Mouse (Mus musculus): ENCODE results near the gene Tubb4b. TPM values are rescaled to one million over a fixed set of nuclear protein-coding genes. Genes with fewer than 3 reads are reported as not detected.
A peak's percentile ranks its signal among the peaks of the same experiment; 100 is the strongest.

Gene Tubb4b
- polyA plus RNA-seq, 1 experiment from 2014 or later, result 655 TPM

DNA sequence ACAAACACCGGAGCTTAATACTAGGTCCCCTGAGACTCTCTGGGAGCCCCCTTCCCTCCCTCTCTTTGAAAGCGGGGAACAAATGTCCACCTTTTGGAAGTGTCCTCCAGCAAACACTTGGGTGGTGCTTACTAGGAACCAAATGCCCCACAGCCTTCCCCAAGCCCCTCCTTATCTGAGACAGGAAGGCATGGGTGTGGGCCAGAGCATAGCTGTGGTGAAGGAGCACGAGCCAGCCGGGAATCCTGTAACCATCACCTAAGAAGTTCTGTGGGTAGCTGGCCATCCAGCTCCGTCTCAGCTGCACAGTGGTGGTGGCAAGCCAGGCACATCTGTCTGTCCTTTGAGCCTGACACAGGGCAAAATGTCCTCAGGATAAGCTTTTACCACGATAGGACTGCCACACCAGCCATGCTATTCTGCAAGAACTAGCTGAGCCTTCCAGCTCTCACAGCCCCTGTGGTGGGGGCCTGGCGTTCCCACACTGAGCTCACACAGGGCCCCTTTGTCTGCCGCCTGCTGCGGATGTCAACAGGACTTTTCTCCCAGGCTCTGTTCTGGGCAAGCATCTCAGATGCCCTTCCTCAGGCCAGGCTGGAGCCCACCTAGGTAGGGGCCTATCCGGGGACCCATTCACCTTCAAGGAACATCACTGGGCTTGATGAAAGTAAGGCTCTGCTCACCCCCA, 46.1 kb downstream of the Tubb4b start:
- H3K4me1 ChIP-seq (replicated peaks), result peaks cover 81% of the 10 kb centered on the region
- no peaks in the 10 kb centered on the region for H3K9me3 ChIP-seq
- H3K4me3 ChIP-seq, result peak overlapping the region; percentile 45
- H3K36me3 ChIP-seq, result peaks cover 8% of the 10 kb centered on the region
- peak; percentile 38 for DNase-seq (ENCODE audit: low spot score)
- peaks cover 21% of the 10 kb centered on the region; the same call in 1 of the 2 replicates for H3K27me3 ChIP-seq (ENCODE audit: insufficient read depth, poor library complexity, severe bottlenecking)
- peak overlapping the region; percentile 98 for H3K27ac ChIP-seq
- 24% methylated on average over 10 of the region's 10 CpGs for WGBS

DNA sequence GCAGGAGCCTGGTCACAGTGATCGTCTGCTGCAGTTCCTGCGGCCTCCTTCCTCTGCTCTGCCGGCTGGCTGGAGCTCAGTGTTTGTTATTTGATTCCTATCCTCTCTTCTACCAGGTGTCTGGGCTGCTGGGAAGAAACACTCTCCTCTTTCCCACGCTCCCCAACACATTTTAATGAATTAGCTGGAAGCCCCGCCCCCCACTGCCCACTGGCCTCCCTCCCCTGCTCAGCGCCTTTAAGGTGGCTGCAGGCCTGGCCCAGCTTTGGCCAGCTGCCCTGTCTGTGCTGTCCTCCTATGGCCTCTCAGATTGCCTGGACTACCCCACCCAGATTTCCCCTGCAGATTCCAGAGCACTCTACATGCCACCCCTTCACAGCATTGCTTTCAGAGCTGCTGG, 46.8 kb downstream of the Tubb4b start:
- peak overlapping the region; percentile 45 for H3K4me3 ChIP-seq
- no peaks in the 10 kb centered on the region for H3K9me3 ChIP-seq
- WGBS, result 2% methylated on average over 6 of the region's 6 CpGs
- DNase-seq (ENCODE audit: low spot score), result peak; percentile 76
- peak overlapping the region; percentile 98 for H3K27ac ChIP-seq
- H3K36me3 ChIP-seq, result peaks cover 2% of the 10 kb centered on the region
- peaks cover 21% of the 10 kb centered on the region; the same call in 1 of the 2 replicates for H3K27me3 ChIP-seq (ENCODE audit: insufficient read depth, poor library complexity, severe bottlenecking)
- H3K4me1 ChIP-seq (replicated peaks), result peaks cover 80% of the 10 kb centered on the region

DNA sequence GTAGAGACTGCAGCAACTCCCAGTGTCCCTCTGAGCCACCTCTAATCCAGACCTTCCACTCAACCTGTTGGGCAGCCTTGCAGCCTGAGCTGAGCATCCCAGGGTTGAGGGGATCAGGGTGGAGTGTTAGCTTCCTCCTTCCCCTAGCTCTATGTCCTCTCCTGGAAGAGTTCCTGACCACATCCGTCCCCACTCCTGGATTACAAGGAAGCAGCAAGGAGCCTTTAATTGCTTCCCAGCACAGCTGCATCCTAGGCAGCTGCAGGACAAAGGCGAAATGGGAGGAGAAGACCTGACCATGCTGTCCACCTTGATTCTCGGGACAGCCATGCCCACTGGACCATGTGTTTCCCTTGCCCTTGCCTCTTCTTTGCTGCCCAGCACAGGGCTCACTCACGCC, 47.4 kb downstream of the Tubb4b start:
- DNase-seq (ENCODE audit: low spot score), result no peak
- H3K27ac ChIP-seq, result peak overlapping the region; percentile 98
- peak overlapping the region; percentile 45 for H3K4me3 ChIP-seq
- peaks cover 21% of the 10 kb centered on the region; the same call in 1 of the 2 replicates for H3K27me3 ChIP-seq (ENCODE audit: insufficient read depth, poor library complexity, severe bottlenecking)
- no peaks in the 10 kb centered on the region for H3K9me3 ChIP-seq
- H3K36me3 ChIP-seq, result no peaks in the 10 kb centered on the region
- WGBS, result 44% methylated on average over 4 of the region's 4 CpGs
- H3K4me1 ChIP-seq (replicated peaks), result peaks cover 84% of the 10 kb centered on the region

DNA sequence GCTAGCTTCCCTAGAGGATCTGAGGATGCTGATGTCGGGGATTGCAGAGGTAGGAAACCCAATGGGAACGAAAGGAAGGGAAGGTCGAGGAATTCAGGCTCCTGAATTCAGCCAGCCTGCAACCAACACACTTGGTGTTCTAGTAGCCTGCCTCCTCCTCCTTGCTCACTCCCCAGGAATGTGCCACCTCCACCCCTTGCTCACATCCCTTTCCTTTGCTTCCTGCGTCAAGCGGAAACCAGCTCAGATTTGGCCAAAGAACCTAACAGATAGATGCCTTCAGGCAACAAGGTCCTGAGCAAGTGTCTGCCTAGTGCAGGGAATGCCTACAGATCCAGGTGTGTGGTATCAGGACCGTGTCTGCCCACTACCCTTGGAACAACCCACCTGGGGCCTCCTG, 47.9 kb downstream of the Tubb4b start:
- H3K27me3 ChIP-seq (ENCODE audit: insufficient read depth, poor library complexity, severe bottlenecking), result peaks cover 21% of the 10 kb centered on the region; the same call in 1 of the 2 replicates
- H3K4me3 ChIP-seq, result peak overlapping the region; percentile 45
- 66% methylated on average over 6 of the region's 6 CpGs for whole genome bisulfite sequencing
- no peaks in the 10 kb centered on the region for H3K36me3 ChIP-seq
- DNase-seq (ENCODE audit: low spot score), result no peak
- H3K4me1 ChIP-seq (replicated peaks), result peaks cover 89% of the 10 kb centered on the region
- peak overlapping the region; percentile 98 for H3K27ac ChIP-seq
- H3K9me3 ChIP-seq, result no peaks in the 10 kb centered on the region

DNA sequence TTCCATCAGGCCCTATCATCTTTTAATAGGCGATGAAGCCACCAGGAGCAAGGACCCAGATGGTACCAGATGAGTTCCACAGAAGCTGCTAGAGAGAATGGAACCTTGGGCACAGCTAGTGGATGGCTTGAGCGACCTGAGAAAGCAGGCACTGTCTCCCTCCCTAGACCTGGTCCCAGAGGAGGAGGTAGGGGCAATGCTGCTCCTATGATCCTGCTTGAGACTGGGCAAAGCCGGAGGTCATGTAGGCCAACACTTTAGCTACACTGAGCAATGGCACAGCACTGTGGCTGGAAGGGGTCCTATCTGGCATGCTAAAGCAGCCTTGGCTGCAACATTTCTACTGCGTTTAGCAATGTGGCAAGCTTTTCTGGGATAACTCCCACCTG, 48.8 kb downstream of the Tubb4b start:
- peaks cover 94% of the 10 kb centered on the region for H3K4me1 ChIP-seq (replicated peaks)
- 80% methylated on average over 4 of the region's 4 CpGs for WGBS
- H3K27ac ChIP-seq, result peak overlapping the region; percentile 98

DNA sequence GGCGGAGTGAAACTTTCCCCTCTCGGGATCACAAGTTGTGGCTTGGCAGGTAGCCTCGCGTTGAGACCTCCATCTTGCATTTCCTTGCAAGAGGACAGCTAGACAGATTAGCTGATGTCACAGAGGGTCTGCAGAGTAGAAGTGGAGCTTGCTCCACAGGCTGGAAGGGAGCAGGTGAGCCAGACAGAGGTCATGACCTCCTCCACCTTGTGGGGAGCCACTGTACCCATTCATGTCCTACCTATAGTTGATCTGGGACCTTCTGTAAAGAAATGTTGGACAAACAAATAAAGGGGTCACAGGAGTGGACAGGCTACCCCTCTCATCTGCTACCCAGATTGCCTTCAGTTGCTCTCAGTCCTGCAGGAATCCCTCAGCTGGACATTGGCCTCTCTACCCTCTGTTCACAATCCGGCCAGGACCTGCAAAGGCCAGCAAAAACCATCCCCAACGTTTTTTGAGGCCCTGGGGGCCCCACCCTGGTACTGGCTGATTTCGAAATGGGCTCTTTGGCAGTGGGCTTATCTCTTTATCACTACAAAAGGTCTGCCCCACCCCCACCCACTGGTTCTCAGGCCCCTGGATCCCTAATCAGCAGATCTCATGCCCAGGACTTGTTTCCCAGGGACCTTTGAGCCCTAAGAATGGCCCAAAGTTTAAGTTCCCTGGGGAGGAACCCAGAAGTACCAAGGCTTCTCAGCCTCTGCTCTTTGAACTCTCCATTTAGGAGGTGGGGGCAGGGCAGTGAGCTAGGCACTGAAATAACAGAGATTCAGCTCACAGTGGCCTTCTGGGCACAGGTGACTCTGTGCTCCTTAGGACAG, 49.4 kb downstream of the Tubb4b start:
- Histone ChIP-seq H3K4me3 (0 out of 2 replicates have a peak overlapping the region, but pooled peaks have one; percentile 3), H3K9me3 (no peaks in the 10 kb centered on the region), H3K27me3 (ENCODE audit: insufficient read depth, poor library complexity, severe bottlenecking) (peaks cover 21% of the 10 kb centered on the region; the same call in 1 of the 2 replicates), H3K4me1 (replicated peaks) (peaks cover 97% of the 10 kb centered on the region), H3K36me3 (no peaks in the 10 kb centered on the region), H3K27ac (peak overlapping the region; percentile 98)
- DNase-seq (ENCODE audit: low spot score), result no peak
- WGBS, result 51% methylated on average over 7 of the region's 7 CpGs

More for the DNA sequence above, 48.8 kb downstream of the Tubb4b start:
- Histone ChIP-seq H3K4me3 (0 out of 2 replicates have a peak overlapping the region, but pooled peaks have one; percentile 3), H3K36me3 (no peaks in the 10 kb centered on the region), H3K9me3 (no peaks in the 10 kb centered on the region), H3K27me3 (ENCODE audit: insufficient read depth, poor library complexity, severe bottlenecking) (peaks cover 21% of the 10 kb centered on the region; the same call in 1 of the 2 replicates)
- no peak for DNase-seq (ENCODE audit: low spot score)

DNA sequence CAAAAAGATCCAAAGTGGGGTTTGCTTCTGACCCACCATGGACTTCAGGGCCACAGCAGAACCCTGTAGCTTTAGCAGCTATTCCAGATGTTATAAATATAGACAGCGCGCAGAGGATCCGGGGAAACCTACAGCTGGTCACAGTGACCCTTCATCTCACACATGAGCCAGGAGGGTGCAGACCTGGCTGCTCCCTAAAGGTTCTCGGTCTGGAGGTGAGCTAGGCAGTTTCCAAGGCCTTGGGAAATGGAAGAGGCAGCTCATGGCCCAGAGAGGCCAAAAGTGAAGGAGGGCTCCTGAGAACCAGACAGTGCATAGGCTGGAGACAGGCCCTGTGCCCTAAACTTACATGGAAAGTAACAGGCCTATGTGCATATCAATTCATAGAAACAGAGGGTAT, 50.7 kb downstream of the Tubb4b start:
- peaks cover 13% of the 10 kb centered on the region; the same call in 1 of the 2 replicates for H3K27me3 ChIP-seq (ENCODE audit: insufficient read depth, poor library complexity, severe bottlenecking)
- no peaks in the 10 kb centered on the region for H3K36me3 ChIP-seq
- 90% methylated on average over 4 of the region's 4 CpGs for WGBS
- H3K4me3 ChIP-seq, result no peak overlapping the region
- DNase-seq (ENCODE audit: low spot score), result no peak
- H3K4me1 ChIP-seq (replicated peaks), result peaks cover 97% of the 10 kb centered on the region
- H3K9me3 ChIP-seq, result no peaks in the 10 kb centered on the region
- peak overlapping the region; percentile 95; the same call in 1 of the 2 replicates for H3K27ac ChIP-seq

DNA sequence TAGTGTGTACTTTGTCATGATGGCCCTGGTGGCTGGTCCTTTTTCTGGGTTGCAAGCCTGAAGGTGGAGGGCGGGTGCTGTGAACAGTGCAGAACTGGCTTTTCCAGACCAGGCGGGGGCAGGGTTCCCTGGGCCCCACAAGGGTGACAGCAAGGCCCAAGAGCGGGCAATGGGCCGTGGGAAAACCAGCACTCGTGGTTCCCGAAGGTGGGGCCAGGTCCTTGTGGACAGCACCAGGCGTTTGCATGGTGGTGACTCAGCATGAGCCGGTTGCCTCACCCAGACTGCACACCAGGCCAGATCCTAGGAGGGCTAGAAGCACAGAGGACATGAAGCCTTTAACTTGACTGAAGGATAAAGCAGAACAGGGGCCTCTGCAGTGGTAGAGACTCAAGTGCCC, 51.9 kb downstream of the Tubb4b start:
- 0 out of 2 replicates have a peak, but pooled peaks cover 9% of the 10 kb centered on the region for H3K27me3 ChIP-seq (ENCODE audit: insufficient read depth, poor library complexity, severe bottlenecking)
- H3K36me3 ChIP-seq, result no peaks in the 10 kb centered on the region
- 79% methylated on average over 8 of the region's 8 CpGs for WGBS
- H3K4me1 ChIP-seq (replicated peaks), result peaks cover 97% of the 10 kb centered on the region
- H3K27ac ChIP-seq, result peak overlapping the region; percentile 95
- H3K9me3 ChIP-seq, result no peaks in the 10 kb centered on the region
- H3K4me3 ChIP-seq, result no peak overlapping the region
- DNase-seq (ENCODE audit: low spot score), result no peak

Other genes with a start within 250 kb of the Tubb4b start
- 128 and 156 TPM in 2 replicates for gene Mrpl41, start 249.6 kb downstream of the Tubb4b start, polyA plus RNA-seq (2016; fragmentation: Nextera tagmentation; extraction: Ambion mirVana)
- gene Pnpla7, start 248.7 kb downstream of the Tubb4b start, polyA plus RNA-seq (2016; fragmentation: Nextera tagmentation; extraction: Ambion mirVana), result 3.9 and 5.3 TPM in 2 replicates
- gene Nsmf, start 170.3 kb downstream of the Tubb4b start, polyA plus RNA-seq (2016; fragmentation: Nextera tagmentation; extraction: Ambion mirVana), result 72.2 and 89.0 TPM in 2 replicates
- gene Entpd8, start 144.4 kb downstream of the Tubb4b start, polyA plus RNA-seq (2016; fragmentation: Nextera tagmentation; extraction: Ambion mirVana), result not detected in 2 replicates
- gene Noxa1, start 129.6 kb downstream of the Tubb4b start, polyA plus RNA-seq (2016; fragmentation: Nextera tagmentation; extraction: Ambion mirVana), result 0.22 and 0.38 TPM in 2 replicates
- gene Nrarp, start 43.9 kb downstream of the Tubb4b start, polyA plus RNA-seq (2016; fragmentation: Nextera tagmentation; extraction: Ambion mirVana), result 77.4 and 108 TPM in 2 replicates
- gene Tor4a, start 27.8 kb downstream of the Tubb4b start, polyA plus RNA-seq (2016; fragmentation: Nextera tagmentation; extraction: Ambion mirVana), result 2.6 and 2.7 TPM in 2 replicates
- gene Nelfb, start 13.2 kb downstream of the Tubb4b start, polyA plus RNA-seq (2016; fragmentation: Nextera tagmentation; extraction: Ambion mirVana), result 123 and 132 TPM in 2 replicates
- not detected in 2 replicates for gene Stpg3, start 10.1 kb downstream of the Tubb4b start, polyA plus RNA-seq (2016; fragmentation: Nextera tagmentation; extraction: Ambion mirVana)
- not detected in 2 replicates for gene Fam166a, start 6.0 kb downstream of the Tubb4b start, polyA plus RNA-seq (2016; fragmentation: Nextera tagmentation; extraction: Ambion mirVana)
- gene Slc34a3, start 9.7 kb upstream of the Tubb4b start, polyA plus RNA-seq (2016; fragmentation: Nextera tagmentation; extraction: Ambion mirVana), result not detected in 2 replicates
- gene Rnf224, start 12.1 kb upstream of the Tubb4b start, polyA plus RNA-seq (2016; fragmentation: Nextera tagmentation; extraction: Ambion mirVana), result not detected in 2 replicates
- gene Rnf208, start 17.6 kb upstream of the Tubb4b start, polyA plus RNA-seq (2016; fragmentation: Nextera tagmentation; extraction: Ambion mirVana), result 25.5 and 43.5 TPM in 2 replicates
- not detected in 2 replicates for gene Cysrt1, start 17.8 kb upstream of the Tubb4b start, polyA plus RNA-seq (2016; fragmentation: Nextera tagmentation; extraction: Ambion mirVana)
- gene AL732309.1, start 22.2 kb upstream of the Tubb4b start, polyA plus RNA-seq (2016; fragmentation: Nextera tagmentation; extraction: Ambion mirVana), result 5.7 and 6.2 TPM in 2 replicates
- gene Tmem203, start 30.7 kb upstream of the Tubb4b start, polyA plus RNA-seq (2016; fragmentation: Nextera tagmentation; extraction: Ambion mirVana), result 18.7 and 20.3 TPM in 2 replicates
- 8.1 and 9.5 TPM in 2 replicates for gene Tprn, start 37.9 kb upstream of the Tubb4b start, polyA plus RNA-seq (2016; fragmentation: Nextera tagmentation; extraction: Ambion mirVana)
- gene Ssna1, start 47.7 kb upstream of the Tubb4b start, polyA plus RNA-seq (2016; fragmentation: Nextera tagmentation; extraction: Ambion mirVana), result 248 and 259 TPM in 2 replicates
- 150 and 156 TPM in 2 replicates for gene Anapc2, start 47.8 kb upstream of the Tubb4b start, polyA plus RNA-seq (2016; fragmentation: Nextera tagmentation; extraction: Ambion mirVana)
- gene Tmem210, start 63.4 kb upstream of the Tubb4b start, polyA plus RNA-seq (2016; fragmentation: Nextera tagmentation; extraction: Ambion mirVana), result not detected in 2 replicates
- gene Lrrc26, start 65.2 kb upstream of the Tubb4b start, polyA plus RNA-seq (2016; fragmentation: Nextera tagmentation; extraction: Ambion mirVana), result not detected in 2 replicates
- 1.2 and 4.5 TPM in 2 replicates for gene Grin1, start 94.5 kb upstream of the Tubb4b start, polyA plus RNA-seq (2016; fragmentation: Nextera tagmentation; extraction: Ambion mirVana)
- gene Man1b1, start 107.6 kb upstream of the Tubb4b start, polyA plus RNA-seq (2016; fragmentation: Nextera tagmentation; extraction: Ambion mirVana), result 57.4 and 58.7 TPM in 2 replicates
- 21.1 and 21.8 TPM in 2 replicates for gene Dpp7, start 131.7 kb upstream of the Tubb4b start, polyA plus RNA-seq (2016; fragmentation: Nextera tagmentation; extraction: Ambion mirVana)
- gene Uap1l1, start 141.0 kb upstream of the Tubb4b start, polyA plus RNA-seq (2016; fragmentation: Nextera tagmentation; extraction: Ambion mirVana), result 7.4 and 10.1 TPM in 2 replicates
- 71.6 and 75.1 TPM in 2 replicates for gene Sapcd2, start 147.6 kb upstream of the Tubb4b start, polyA plus RNA-seq (2016; fragmentation: Nextera tagmentation; extraction: Ambion mirVana)
- gene Entpd2, start 171.2 kb upstream of the Tubb4b start, polyA plus RNA-seq (2016; fragmentation: Nextera tagmentation; extraction: Ambion mirVana), result 0.31 TPM in 1 of 2 replicates, not detected in the other
- 75.1 and 155 TPM in 2 replicates for gene Npdc1, start 174.6 kb upstream of the Tubb4b start, polyA plus RNA-seq (2016; fragmentation: Nextera tagmentation; extraction: Ambion mirVana)
- gene Fut7, start 198.6 kb upstream of the Tubb4b start, polyA plus RNA-seq (2016; fragmentation: Nextera tagmentation; extraction: Ambion mirVana), result not detected in 2 replicates
- gene Abca2, start 204.0 kb upstream of the Tubb4b start, polyA plus RNA-seq (2016; fragmentation: Nextera tagmentation; extraction: Ambion mirVana), result 5.7 and 5.9 TPM in 2 replicates
- gene Clic3, start 232.1 kb upstream of the Tubb4b start, polyA plus RNA-seq (2016; fragmentation: Nextera tagmentation; extraction: Ambion mirVana), result 0.90 and 1.2 TPM in 2 replicates
- 17.0 and 31.3 TPM in 2 replicates for gene Paxx, start 236.4 kb upstream of the Tubb4b start, polyA plus RNA-seq (2016; fragmentation: Nextera tagmentation; extraction: Ambion mirVana)
- gene Ptgds, start 245.3 kb upstream of the Tubb4b start, polyA plus RNA-seq (2016; fragmentation: Nextera tagmentation; extraction: Ambion mirVana), result 0.49 and 1.7 TPM in 2 replicates